Mouse (Mus musculus) liver, embryonic 14.5 days (tissue): ENCODE measurements around the gene Ldhb.

Experiments used
- CTCF ChIP-seq: IDR thresholded peaks from 2 replicates; pipeline ENCODE4 v1.5.1; 2016; ENCODE audit warnings: antibody characterized with exemption, low read depth, control low read depth
- EP300 ChIP-seq: IDR thresholded peaks from 2 replicates; pipeline ENCODE4 v1.6.1; 2016; ENCODE audit warnings: antibody characterized with exemption, low read depth

GRCm38 (mm10) chr6:142455314-142455996 is 52.3 kb downstream of the Ldhb start:
- no peak for TF ChIP-seq CTCF
- TF ChIP-seq EP300, result no peak
